17 mouse cellular contexts compared by ENCODE assay signal in the genomic region with DNA sequence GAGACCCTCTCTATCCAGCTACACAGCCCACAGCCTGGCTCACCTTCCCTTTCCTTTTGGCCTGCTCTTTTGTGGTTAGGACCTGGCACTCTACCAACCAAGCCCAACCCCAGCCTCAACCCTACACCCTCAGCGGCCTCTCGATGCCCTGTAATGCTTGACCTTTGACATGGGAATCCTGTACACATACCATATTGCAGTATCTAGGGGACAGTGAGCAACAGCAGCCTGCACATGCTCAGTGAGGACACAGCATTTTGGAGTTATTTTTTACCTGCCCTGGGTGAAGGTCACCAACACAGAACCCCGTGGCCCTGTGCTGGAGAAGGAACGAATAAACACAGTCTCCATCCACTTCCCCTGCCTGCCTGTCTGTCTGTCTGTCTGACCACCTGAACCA. TPM values are rescaled to one million over a fixed set of nuclear protein-coding genes. Genes with fewer than 3 reads are reported as not detected.
A peak's percentile ranks its signal among the peaks of the same experiment; 100 is the strongest.
DNase-seq lines count a peak whose midpoint lies in the region; ATAC-seq and TF ChIP-seq lines count a peak whose summit lies in the region.
"Had no signal": no experiment of that assay in that cellular context is flagged by ENCODE, and none has a peak within 500 bp of the region (broad histone marks: within the 10 kb centered on the region; RNA-seq: fewer than 3 reads in every experiment).

No protein-coding gene starts in this region.

- in situ Hi-C loops in CH12.LX (cut with MboI; ENCODE audit: low pct_ligation_motif_present, low pct_unique_long_range_greater_than_20kb, low sequenced_read_pairs), result no loop called here

- ATAC-seq in kidney, postnatal 0 days (replicated peaks; ENCODE audit: low FRiP score, low read depth), result no peak
- ATAC-seq in kidney, embryonic 16.5 days (ENCODE audit: low FRiP score, low TSS enrichment), result no peak
- ATAC-seq in megakaryocyte, adult 5-6 weeks (ENCODE audit: poor library complexity, severe bottlenecking), result peak; percentile 24; the same call in 1 of the 2 replicates
- ATAC-seq: forebrain, embryonic 14.5 days; midbrain, embryonic 15.5 days had no signal

- no peaks in the 10 kb centered on the region for H3K36me3 ChIP-seq in kidney, postnatal 0 days (ENCODE audit: insufficient read depth, low read length)
- H3K36me3 ChIP-seq in kidney, embryonic 16.5 days (ENCODE audit: insufficient read depth, low read length), result no peaks in the 10 kb centered on the region; the same call in 1 of the 2 replicates
- H3K36me3 ChIP-seq in CH12.LX (replicated peaks in 1 of 2; ENCODE audit: control insufficient read depth in 1 of 2, insufficient read depth in 1 of 2, low read length in 1 of 2), result peaks cover 77 to 98% of the 10 kb centered on the region in 2 experiments
- H3K36me3 ChIP-seq in embryonic facial prominence, embryonic 10.5 days (replicated peaks), result no peaks in the 10 kb centered on the region
- H3K36me3 ChIP-seq: heart, embryonic 15.5 days; limb, embryonic 15.5 days; midbrain, embryonic 15.5 days had no signal

- H3K4me3 ChIP-seq in kidney, postnatal 0 days (replicated peaks; ENCODE audit: low read depth, low read length), result no peak overlapping the region
- H3K4me3 ChIP-seq in kidney, embryonic 16.5 days (ENCODE audit: low read length), result no peak overlapping the region
- H3K4me3 ChIP-seq in CH12.LX (replicated peaks in 1 of 3; ENCODE audit: low read depth in 2 of 3, low read length in 2 of 3, poor library complexity in 1 of 3), result no peak overlapping the region
- no peak overlapping the region for H3K4me3 ChIP-seq in embryonic facial prominence, embryonic 10.5 days
- H3K4me3 ChIP-seq: heart, embryonic 15.5 days; limb, embryonic 15.5 days; midbrain, embryonic 15.5 days had no signal

- H3K79me2 ChIP-seq in CH12.LX (replicated peaks; ENCODE audit: control insufficient read depth, extremely low read depth, insufficient read depth, poor library complexity, severe bottlenecking), result peaks cover 22% of the 10 kb centered on the region

- H3K27me3 ChIP-seq in kidney, postnatal 0 days (ENCODE audit: insufficient read depth, low read length), result no peaks in the 10 kb centered on the region
- no peaks in the 10 kb centered on the region for H3K27me3 ChIP-seq in kidney, embryonic 16.5 days (ENCODE audit: insufficient read depth, low read length)
- no peaks in the 10 kb centered on the region for H3K27me3 ChIP-seq in CH12.LX (replicated peaks)
- H3K27me3 ChIP-seq in embryonic facial prominence, embryonic 10.5 days (replicated peaks; ENCODE audit: low read depth, poor library complexity, severe bottlenecking), result peaks cover 4% of the 10 kb centered on the region; the same call in 1 of the 2 replicates
- H3K27me3 ChIP-seq: heart, embryonic 15.5 days; limb, embryonic 15.5 days; midbrain, embryonic 15.5 days had no signal

- H3K9ac ChIP-seq in kidney, postnatal 0 days (ENCODE audit: low read depth, low read length), result no peak overlapping the region
- no peak overlapping the region for H3K9ac ChIP-seq in kidney, embryonic 16.5 days (replicated peaks; ENCODE audit: low read length)
- H3K9ac ChIP-seq in CH12.LX (ENCODE audit: insufficient read depth, low read depth), result no peak overlapping the region
- H3K9ac ChIP-seq: heart, embryonic 15.5 days; limb, embryonic 15.5 days; midbrain, embryonic 15.5 days had no signal

- WGBS in kidney, postnatal 0 days, result 68% methylated on average over 4 of the region's 4 CpGs
- 65% methylated on average over 4 of the region's 4 CpGs for WGBS in kidney, embryonic 16.5 days
- WGBS in embryonic facial prominence, embryonic 10.5 days, result 80% methylated on average over 4 of the region's 4 CpGs

- no peak for TF ChIP-seq RAD21 in CH12.LX (IDR thresholded peaks at IDR 0.05; ENCODE audit: low read depth, low read length)

- no peak for TF ChIP-seq CTCF in kidney, postnatal 0 days (IDR thresholded peaks at IDR 0.05; ENCODE audit: low read depth)
- no peak for TF ChIP-seq CTCF in CH12.LX (conservative IDR thresholded peaks at IDR 0.05 in 1 of 2, IDR thresholded peaks at IDR 0.05 in 1 of 2; ENCODE audit: low read depth in 2 of 2, low read length in 2 of 2)

- no peak for DNase-seq in kidney, postnatal 0 days (ENCODE audit: low spot score)
- no peak for DNase-seq in CH12.LX (ENCODE audit: extremely low read depth)
- no peak for DNase-seq in embryonic facial prominence, embryonic 10.5 days (ENCODE audit: low spot score)
- no peak for DNase-seq in frontal cortex, postnatal 10 days (ENCODE audit: low spot score in 2 of 2)
- DNase-seq in urinary bladder, adult 18-20 months (ENCODE audit: low spot score in 2 of 2), result no peak
- DNase-seq: adrenal gland, adult 2 months; cerebellum, postnatal 10 days; embryo, embryonic 11 days; kidney, postnatal 25 days; spleen, adult 18-20 months; thymus, adult 18-20 months had no signal

- dilution Hi-C loops in CH12.LX (cut with MboI; ENCODE audit: extremely low pct_ligation_motif_present, extremely low pct_unique_long_range_greater_than_20kb, low sequenced_read_pairs), result no loop called here

- TF ChIP-seq POLR2A in CH12.LX (IDR thresholded peaks at IDR 0.05; ENCODE audit: low read depth, low read length), result no peak

- H3K9me3 ChIP-seq in kidney, postnatal 0 days (replicated peaks; ENCODE audit: low read length), result no peaks in the 10 kb centered on the region
- no peaks in the 10 kb centered on the region for H3K9me3 ChIP-seq in kidney, embryonic 16.5 days (ENCODE audit: low read length)
- no peaks in the 10 kb centered on the region for H3K9me3 ChIP-seq in CH12.LX (replicated peaks; ENCODE audit: low read length)
- no peaks in the 10 kb centered on the region for H3K9me3 ChIP-seq in embryonic facial prominence, embryonic 10.5 days
- H3K9me3 ChIP-seq: heart, embryonic 15.5 days; limb, embryonic 15.5 days; midbrain, embryonic 15.5 days had no signal

- TF ChIP-seq EP300 in CH12.LX (IDR thresholded peaks at IDR 0.05; ENCODE audit: low read length), result no peak

- peaks cover 15% of the 10 kb centered on the region; the same call in 1 of the 2 replicates for H3K4me1 ChIP-seq in kidney, postnatal 0 days (replicated peaks; ENCODE audit: insufficient read depth, low read length)
- H3K4me1 ChIP-seq in kidney, embryonic 16.5 days (ENCODE audit: insufficient read depth, low read length), result peaks cover 29% of the 10 kb centered on the region
- peaks cover 36 to 91% of the 10 kb centered on the region in 2 experiments for H3K4me1 ChIP-seq in CH12.LX (ENCODE audit: control insufficient read depth in 1 of 2, insufficient read depth in 2 of 2)
- H3K4me1 ChIP-seq in embryonic facial prominence, embryonic 10.5 days, result peaks cover 72% of the 10 kb centered on the region

- no peak overlapping the region for H3K4me2 ChIP-seq in kidney, postnatal 0 days (ENCODE audit: low read length)
- no peak overlapping the region for H3K4me2 ChIP-seq in kidney, embryonic 16.5 days (replicated peaks; ENCODE audit: low read depth, low read length)
- no peak overlapping the region for H3K4me2 ChIP-seq in CH12.LX (ENCODE audit: insufficient read depth, low read depth, poor library complexity, severe bottlenecking)
- H3K4me2 ChIP-seq: heart, embryonic 15.5 days; limb, embryonic 15.5 days; midbrain, embryonic 15.5 days had no signal

- 0 out of 2 replicates have a peak overlapping the region, but pooled peaks have one; percentile 19 for H3K27ac ChIP-seq in kidney, postnatal 0 days
- H3K27ac ChIP-seq in kidney, embryonic 16.5 days (ENCODE audit: low read length), result no peak overlapping the region
- no peak overlapping the region for H3K27ac ChIP-seq in CH12.LX (ENCODE audit: insufficient read depth, low read depth)
- H3K27ac ChIP-seq in embryonic facial prominence, embryonic 10.5 days (replicated peaks), result peak overlapping the region; percentile 61; the same call in 1 of the 2 replicates
- H3K27ac ChIP-seq: heart, embryonic 15.5 days; limb, embryonic 15.5 days; midbrain, embryonic 15.5 days had no signal

TF ChIP-seq in CH12.LX, 34 proteins besides CTCF, POLR2A, EP300 and RAD21:
- TF ChIP-seq TBP (conservative IDR thresholded peaks at IDR 0.05; ENCODE audit: low read depth, low read length), result no peak
- TF ChIP-seq MAZ (IDR thresholded peaks at IDR 0.05; ENCODE audit: low read depth, low read length), result no peak
- TF ChIP-seq NRF1 (IDR thresholded peaks at IDR 0.05; ENCODE audit: low read depth, low read length), result peak; percentile 34; the same call in 1 of the 2 replicates
- TF ChIP-seq TCF12 (IDR thresholded peaks at IDR 0.05; ENCODE audit: low read depth, low read length), result no peak
- no peak for TF ChIP-seq UBTF (IDR thresholded peaks at IDR 0.05; ENCODE audit: low read depth, low read length)
TF ChIP-seq in CH12.LX: peak in this region for 1.

RNA-seq across cellular contexts. Expression of a gene that starts 27.4 kb away (rescaled TPM):
- polyA plus RNA-seq in kidney, postnatal 0 days (2015; fragmentation: Nextera tagmentation; extraction: Ambion mirVana), result 85.1 and 89.4 TPM in 2 replicates
- polyA plus RNA-seq in kidney, embryonic 16.5 days (2015; fragmentation: Nextera tagmentation; extraction: Ambion mirVana), result 64.1 and 71.8 TPM in 2 replicates
- 164 and 215 TPM in 2 replicates for total RNA-seq in CH12.LX (2012; rRNA removed)
- total RNA-seq in CH12.LX (2014; rRNA removed), result 157 and 177 TPM in 2 replicates
- 249 and 294 TPM in 2 replicates for polyA plus RNA-seq in CH12.LX (2012; ENCODE audit: insufficient read length, low read depth)
- 5.2 and 7.3 TPM in 2 replicates for polyA plus RNA-seq in embryonic facial prominence, embryonic 10.5 days (2016; fragmentation: Nextera tagmentation; extraction: Ambion mirVana)
- 28.0 and 30.1 TPM in 2 replicates for total RNA-seq in megakaryocyte, adult 5-6 weeks (2015)
- 43.1 and 45.3 TPM in 2 replicates for total RNA-seq in megakaryocyte, adult 5-6 weeks (2017)

Comparison
In these comparisons a context has a peak if more than half of its experiments do, and no peak if none do; other contexts are left out.
1. H3K27ac ChIP-seq: peak in kidney, postnatal 0 days (single experiment) and embryonic facial prominence, embryonic 10.5 days (single experiment); none in kidney, embryonic 16.5 days (single experiment) and CH12.LX (single experiment).